ENCODE assay signal across 8 mouse cellular contexts in genomic region chr7:109616034-109616979, GRCm38 (mm10).
DNase-seq lines count a peak whose midpoint lies in the region; ATAC-seq and TF ChIP-seq lines count a peak whose summit lies in the region.

No protein-coding gene starts in this region.

- H3K36me3 ChIP-seq in erythroblast, embryonic 14.5 days (ENCODE audit: control insufficient read depth), result peaks cover 5% of the 10 kb centered on the region
- H3K36me3 ChIP-seq in heart, embryonic 11.5 days (ENCODE audit: control insufficient read depth, insufficient read depth, low read length), result no peaks in the 10 kb centered on the region
- no peaks in the 10 kb centered on the region for H3K36me3 ChIP-seq in kidney, embryonic 14.5 days (ENCODE audit: control insufficient read depth, insufficient read depth, low read length)
- peaks cover 9% of the 10 kb centered on the region; the same call in 1 of the 2 replicates for H3K36me3 ChIP-seq in limb, embryonic 14.5 days (ENCODE audit: control insufficient read depth, insufficient read depth, low read length)
- no peaks in the 10 kb centered on the region for H3K36me3 ChIP-seq in midbrain, embryonic 15.5 days (replicated peaks)

- DNase-seq in layer of hippocampus, adult 11-12 months (ENCODE audit: low spot score), result peak; percentile 82
- no peak for DNase-seq in layer of hippocampus, adult 9-10 months (ENCODE audit: low spot score)
- peak; percentile 93 for DNase-seq in limb, embryonic 14.5 days (ENCODE audit: low spot score)
- peak; percentile 58 to 74 for DNase-seq in spleen, postnatal 4 days (ENCODE audit: low spot score in 2 of 2)

- H3K9me3 ChIP-seq in erythroblast, embryonic 14.5 days (ENCODE audit: control insufficient read depth, low read length), result no peaks in the 10 kb centered on the region; the same call in 1 of the 2 replicates
- H3K9me3 ChIP-seq in heart, embryonic 11.5 days (replicated peaks; ENCODE audit: control insufficient read depth, low read length), result no peaks in the 10 kb centered on the region
- H3K9me3 ChIP-seq in kidney, embryonic 14.5 days (ENCODE audit: control insufficient read depth, low read length), result no peaks in the 10 kb centered on the region
- no peaks in the 10 kb centered on the region for H3K9me3 ChIP-seq in limb, embryonic 14.5 days (ENCODE audit: control insufficient read depth, low read length)
- H3K9me3 ChIP-seq in midbrain, embryonic 15.5 days, result no peaks in the 10 kb centered on the region

- H3K4me2 ChIP-seq in heart, embryonic 11.5 days, result peak overlapping the region; percentile 85
- peak overlapping the region; percentile 36 for H3K4me2 ChIP-seq in kidney, embryonic 14.5 days (replicated peaks; ENCODE audit: low read depth, low read length)
- H3K4me2 ChIP-seq in limb, embryonic 14.5 days (replicated peaks; ENCODE audit: low read depth, low read length, severe bottlenecking), result peak overlapping the region; percentile 57
- peak overlapping the region; percentile 62 for H3K4me2 ChIP-seq in midbrain, embryonic 15.5 days

- peak; percentile 85 for ATAC-seq in heart, embryonic 11.5 days (replicated peaks; ENCODE audit: insufficient number of reproducible peaks, low FRiP score, low TSS enrichment)
- peak; percentile 97 for ATAC-seq in kidney, embryonic 14.5 days (ENCODE audit: low FRiP score, low TSS enrichment)
- ATAC-seq in limb, embryonic 14.5 days (ENCODE audit: low FRiP score, low read depth), result peak; percentile 93
- ATAC-seq in midbrain, embryonic 15.5 days (replicated peaks), result peak; percentile 98

- H3K4me3 ChIP-seq in erythroblast, embryonic 14.5 days (replicated peaks), result peak overlapping the region; percentile 58
- peak overlapping the region; percentile 43 for H3K4me3 ChIP-seq in heart, embryonic 11.5 days (ENCODE audit: low read depth, low read length)
- peak overlapping the region; percentile 22 for H3K4me3 ChIP-seq in kidney, embryonic 14.5 days (ENCODE audit: low read length)
- H3K4me3 ChIP-seq in limb, embryonic 14.5 days (replicated peaks; ENCODE audit: low read length), result peak overlapping the region; percentile 30
- H3K4me3 ChIP-seq in midbrain, embryonic 15.5 days, result peak overlapping the region; percentile 36

- H3K4me1 ChIP-seq in erythroblast, embryonic 14.5 days (ENCODE audit: control insufficient read depth), result peaks cover 70% of the 10 kb centered on the region
- H3K4me1 ChIP-seq in heart, embryonic 11.5 days (ENCODE audit: control insufficient read depth, insufficient read depth, low read length), result peaks cover 65% of the 10 kb centered on the region
- peaks cover 32% of the 10 kb centered on the region for H3K4me1 ChIP-seq in kidney, embryonic 14.5 days (ENCODE audit: control insufficient read depth, insufficient read depth, low read length)
- peaks cover 37% of the 10 kb centered on the region for H3K4me1 ChIP-seq in limb, embryonic 14.5 days (ENCODE audit: control insufficient read depth, insufficient read depth, low read length)
- H3K4me1 ChIP-seq in midbrain, embryonic 15.5 days, result peaks cover 40% of the 10 kb centered on the region

- peak overlapping the region; percentile 69 for H3K9ac ChIP-seq in heart, embryonic 11.5 days (ENCODE audit: low read depth, low read length)
- H3K9ac ChIP-seq in kidney, embryonic 14.5 days (ENCODE audit: low read depth, low read length), result peak overlapping the region; percentile 37
- H3K9ac ChIP-seq in limb, embryonic 14.5 days (ENCODE audit: low read depth, low read length, severe bottlenecking), result peak overlapping the region; percentile 46
- peak overlapping the region; percentile 29 for H3K9ac ChIP-seq in midbrain, embryonic 15.5 days

- no peak for TF ChIP-seq POLR2A in limb, embryonic 14.5 days (IDR thresholded peaks at IDR 0.05; ENCODE audit: borderline replicate concordance, extremely low read depth, insufficient read depth, insufficient read length)

- H3K27ac ChIP-seq in heart, embryonic 11.5 days (ENCODE audit: low read depth, low read length), result peak overlapping the region; percentile 89
- H3K27ac ChIP-seq in kidney, embryonic 14.5 days (ENCODE audit: low read depth, low read length), result peak overlapping the region; percentile 93
- peak overlapping the region; percentile 81 for H3K27ac ChIP-seq in limb, embryonic 14.5 days (replicated peaks; ENCODE audit: low read depth, low read length)
- peak overlapping the region; percentile 79 for H3K27ac ChIP-seq in midbrain, embryonic 15.5 days

- 4% methylated on average over 25 of the region's 25 CpGs for WGBS in heart, embryonic 11.5 days (ENCODE audit: insufficient replicate concordance)
- WGBS in kidney, embryonic 14.5 days, result 5% methylated on average over 25 of the region's 25 CpGs
- 3% methylated on average over 25 of the region's 25 CpGs for WGBS in limb, embryonic 14.5 days
- WGBS in midbrain, embryonic 15.5 days, result 1% methylated on average over 25 of the region's 25 CpGs

- no peaks in the 10 kb centered on the region for H3K27me3 ChIP-seq in erythroblast, embryonic 14.5 days (ENCODE audit: control insufficient read depth)
- no peaks in the 10 kb centered on the region for H3K27me3 ChIP-seq in heart, embryonic 11.5 days (ENCODE audit: control insufficient read depth, insufficient read depth, low read length)
- no peaks in the 10 kb centered on the region for H3K27me3 ChIP-seq in kidney, embryonic 14.5 days (ENCODE audit: control insufficient read depth, insufficient read depth, low read length)
- no peaks in the 10 kb centered on the region for H3K27me3 ChIP-seq in limb, embryonic 14.5 days (ENCODE audit: control insufficient read depth, insufficient read depth, low read length)
- H3K27me3 ChIP-seq in midbrain, embryonic 15.5 days (replicated peaks), result no peaks in the 10 kb centered on the region
